Mouse (Mus musculus) kidney, postnatal 14 days (tissue): Measurements from ENCODE around the gene Cd34.

Experiments used
- DNase-seq: peaks from one replicate; pipeline ENCODE4 v3.0.0; 2022; ENCODE audit warnings: mixed read lengths

The Cd34 gene

DNA sequence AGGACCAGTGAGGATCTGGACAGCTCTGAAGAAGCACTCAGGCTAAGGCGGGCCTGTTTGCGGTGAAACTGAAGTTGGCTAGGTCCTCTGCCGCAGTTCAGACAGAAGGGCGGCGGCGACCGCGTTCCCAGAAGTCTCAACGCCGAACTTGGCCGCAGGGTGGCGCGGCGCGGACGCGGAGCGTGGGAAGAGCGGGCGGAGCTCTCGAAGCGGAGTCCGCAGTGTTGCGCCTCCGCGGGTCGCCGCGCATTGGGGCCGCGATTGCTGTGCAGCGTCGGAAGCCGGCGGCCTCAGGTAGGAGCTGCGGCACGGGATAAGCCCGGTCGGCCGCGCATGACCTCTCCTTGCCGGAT lies 37.5 kb downstream of the Cd34 start:
- DNase-seq: peak; percentile 94

DNA sequence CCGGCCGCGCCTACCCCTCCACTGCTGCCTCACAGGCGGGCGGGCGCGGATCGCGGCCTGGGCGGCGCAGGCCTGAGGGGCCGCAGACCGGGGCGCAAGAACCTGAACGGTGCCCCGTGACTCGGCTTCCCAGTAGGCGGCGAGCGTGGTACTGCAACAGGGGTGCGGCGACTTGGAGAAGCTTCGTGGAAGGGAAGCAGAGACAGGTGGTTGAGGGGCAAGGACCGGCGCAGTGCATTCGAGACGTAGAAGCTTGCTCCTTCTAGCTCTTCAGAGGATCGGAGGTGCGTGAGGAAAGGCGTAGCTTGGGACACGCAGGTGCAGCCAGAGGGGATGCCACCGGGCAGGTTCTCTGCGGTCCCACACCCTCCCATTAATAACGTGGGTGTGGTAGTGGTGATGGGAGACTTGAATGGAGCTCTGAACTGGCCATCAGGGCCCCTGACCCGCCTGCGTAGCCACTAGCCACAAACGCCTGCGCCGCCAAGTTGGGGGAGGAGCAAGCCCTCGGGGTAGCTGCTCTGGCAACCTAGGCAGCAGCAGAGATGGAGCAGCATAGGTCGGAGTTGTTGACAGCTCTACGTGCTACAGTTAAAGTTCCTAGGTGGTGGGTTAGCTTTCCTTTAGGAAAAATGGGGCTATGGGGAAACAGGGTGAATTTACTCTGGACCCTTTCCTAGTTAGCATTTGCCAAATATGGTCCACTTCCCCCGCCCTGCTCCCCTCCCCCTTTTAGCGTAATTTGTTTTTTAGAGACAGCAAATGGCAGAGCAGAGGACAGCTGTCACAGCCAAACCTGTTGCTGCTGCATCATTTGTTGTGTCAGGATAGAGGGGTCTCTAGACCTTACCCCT lies 38.1 kb downstream of the Cd34 start:
- DNase-seq: peak; percentile 90

DNA sequence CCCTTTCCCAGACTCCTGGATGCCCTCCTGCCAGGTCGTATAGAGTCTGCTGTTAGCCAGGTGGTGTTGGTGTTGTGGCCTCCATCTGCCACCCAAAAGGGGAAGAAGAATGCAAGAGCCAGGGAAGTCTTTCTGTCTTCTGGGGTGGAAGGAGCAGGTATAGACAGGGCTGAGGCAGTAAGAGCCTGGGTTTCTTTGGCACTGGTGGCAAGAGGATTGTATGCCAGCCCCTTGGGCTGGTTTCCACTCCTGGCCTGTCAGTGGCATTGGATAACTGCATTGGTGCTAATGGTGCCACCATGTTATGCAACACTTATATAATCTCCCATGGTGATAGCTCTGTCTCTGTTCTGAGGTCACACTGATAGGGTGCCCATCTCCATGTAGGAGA lies 38.7 kb downstream of the Cd34 start:
- no peak for DNase-seq

DNA sequence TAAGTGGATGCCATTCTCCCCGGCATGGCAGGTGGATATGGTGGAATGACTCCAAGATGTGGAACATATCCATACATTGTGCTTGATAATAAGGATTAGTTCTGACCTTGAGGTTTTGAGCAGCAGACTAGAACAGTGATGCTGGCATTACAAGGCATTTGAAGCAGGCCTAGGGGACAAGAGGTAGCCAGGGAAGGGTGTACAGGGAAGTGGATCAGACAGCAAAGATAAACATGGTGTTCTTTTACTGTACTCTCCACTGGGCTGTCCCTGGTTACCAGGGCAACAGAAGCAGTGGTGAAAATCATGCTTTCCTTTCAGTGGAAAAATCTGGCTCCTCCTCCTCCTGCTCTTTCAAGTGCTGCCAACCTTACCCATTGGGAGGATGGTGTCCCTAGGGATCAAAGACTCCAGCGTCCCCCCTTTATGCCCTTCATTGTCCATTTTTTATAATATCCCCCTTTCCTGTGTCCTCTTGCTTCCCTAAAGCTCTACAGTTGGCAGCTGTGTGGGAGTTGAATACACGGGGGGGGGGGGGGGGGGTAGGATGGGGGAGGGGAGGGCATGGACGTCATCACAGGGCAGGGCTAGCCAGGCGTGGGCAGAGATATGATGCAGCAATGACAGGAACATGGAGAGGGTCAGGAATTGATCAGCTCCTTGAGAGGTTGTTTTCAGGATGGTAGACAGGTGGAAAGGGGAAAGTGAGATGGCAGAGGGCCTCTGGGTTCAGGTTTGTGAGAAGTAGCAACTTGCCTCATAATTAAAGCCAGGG lies 39.5 kb downstream of the Cd34 start:
- peak; percentile 44 for DNase-seq

DNA sequence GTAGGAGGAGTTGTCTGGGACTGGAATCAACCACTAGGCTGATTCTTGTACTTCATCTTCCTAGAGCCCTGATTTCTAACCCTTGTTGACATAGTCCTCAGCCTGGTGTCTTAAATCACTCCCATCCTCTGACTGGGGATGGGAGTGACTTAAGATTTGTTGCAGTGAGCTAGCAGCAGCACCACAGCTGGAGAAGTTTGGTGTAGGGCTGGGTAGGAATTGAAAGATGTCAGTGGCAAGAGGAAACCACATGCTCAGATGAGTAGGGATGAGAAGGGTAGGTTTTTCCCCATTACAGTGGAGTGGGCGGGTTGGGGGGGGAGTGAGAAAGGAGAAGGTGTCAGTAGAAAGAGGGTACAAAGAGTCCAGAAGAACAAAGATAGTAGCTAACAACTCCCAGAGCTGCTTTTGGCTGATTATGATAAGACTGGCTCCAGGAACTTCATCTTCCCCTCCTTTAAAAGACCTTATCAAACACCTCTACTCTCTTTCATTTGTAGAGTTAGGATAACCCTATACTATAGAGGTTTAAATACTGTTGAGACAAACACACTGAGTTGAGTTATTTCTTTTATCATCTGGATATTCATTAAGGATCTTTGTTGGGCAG lies 42.3 kb downstream of the Cd34 start:
- DNase-seq: no peak

DNA sequence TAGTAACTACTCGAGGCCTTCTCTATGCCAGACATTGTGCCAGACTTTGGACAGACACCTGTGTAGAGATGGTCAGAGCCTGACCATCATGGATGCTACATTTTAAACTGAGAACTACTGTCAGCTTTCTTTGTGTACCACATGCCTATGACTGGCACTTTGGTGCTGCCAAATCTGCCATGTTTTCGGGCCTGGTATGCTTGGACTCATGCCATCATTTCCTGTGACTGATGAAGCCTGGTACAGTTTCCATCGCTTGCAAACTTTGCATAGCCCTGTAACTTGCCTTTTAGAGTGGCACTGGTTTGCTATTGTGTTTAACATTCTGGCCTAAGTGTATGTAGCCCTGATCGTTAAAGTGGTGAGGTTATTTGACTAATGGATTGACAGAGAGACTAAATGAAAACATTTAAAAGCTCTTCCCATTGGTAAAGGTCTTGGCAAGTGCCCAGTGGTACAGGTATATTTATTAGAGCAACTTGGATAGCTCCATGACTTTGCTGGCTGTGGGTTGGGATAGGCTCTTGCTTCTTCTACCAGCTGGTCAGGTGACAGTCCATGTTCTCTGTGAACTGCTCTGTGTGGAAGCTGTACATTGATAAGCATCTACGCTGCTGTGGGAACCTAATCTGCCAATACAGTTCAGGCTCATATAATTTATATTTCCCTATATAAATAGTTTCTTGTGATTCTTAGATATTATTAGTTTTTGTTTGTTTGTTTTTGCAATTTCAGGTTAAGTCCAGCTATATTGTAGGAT lies 44.5 kb downstream of the Cd34 start:
- DNase-seq: no peak

DNA sequence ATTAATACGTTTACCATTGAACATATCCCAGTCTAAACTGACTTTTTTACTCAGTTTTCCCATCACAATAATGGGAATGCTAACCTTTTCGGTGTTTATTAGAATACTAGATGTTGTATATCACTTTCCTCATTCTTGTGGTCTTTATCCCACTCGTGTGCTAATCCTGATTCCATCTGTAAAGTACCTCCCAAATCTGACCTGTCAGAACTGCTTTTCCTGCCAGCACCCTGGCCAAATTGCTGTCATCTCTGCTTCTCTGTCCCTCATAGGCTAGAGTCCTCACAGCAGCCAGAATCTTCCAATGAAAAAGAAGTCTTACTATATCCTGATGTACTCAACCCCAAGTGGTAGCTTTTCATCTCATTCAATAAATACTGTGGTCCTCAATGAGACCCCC lies 46.3 kb downstream of the Cd34 start:
- no peak for DNase-seq

DNA sequence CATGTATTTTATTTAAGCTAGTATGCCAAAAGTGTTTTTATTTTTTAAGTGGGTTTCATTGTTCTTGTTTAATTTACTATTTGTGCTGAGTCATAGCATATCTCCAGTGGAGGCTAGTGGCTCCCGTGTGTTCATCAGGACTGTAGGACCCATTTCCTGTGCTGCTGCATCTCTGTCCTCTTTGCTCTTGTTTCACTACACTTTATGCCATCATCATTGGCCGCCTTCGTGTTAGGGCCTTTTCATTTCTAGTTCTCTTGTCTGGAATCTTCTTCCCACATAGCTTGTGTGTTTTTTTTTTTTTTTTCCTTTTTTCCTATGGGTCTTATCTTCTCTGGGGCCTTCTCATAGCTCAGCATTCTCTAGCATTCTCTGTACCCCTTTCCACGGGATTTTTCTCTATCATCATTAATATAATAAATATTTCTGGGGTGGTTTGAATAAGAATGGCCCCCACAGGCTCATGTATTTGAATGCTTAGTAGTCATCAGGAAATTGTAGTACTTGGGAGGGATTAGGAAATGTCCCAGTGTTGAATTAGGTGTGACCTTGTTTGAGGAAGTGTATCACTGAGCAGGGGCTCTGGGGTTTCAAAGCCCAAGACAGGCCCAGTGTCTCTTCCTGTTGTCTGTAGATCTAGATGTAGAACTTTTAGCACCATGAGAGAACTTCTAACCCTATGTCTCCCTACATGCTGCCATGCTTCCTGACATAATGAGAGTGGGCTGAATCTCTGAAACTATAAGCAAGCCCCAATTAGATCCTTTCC lies 47.0 kb downstream of the Cd34 start:
- no peak for DNase-seq

DNA sequence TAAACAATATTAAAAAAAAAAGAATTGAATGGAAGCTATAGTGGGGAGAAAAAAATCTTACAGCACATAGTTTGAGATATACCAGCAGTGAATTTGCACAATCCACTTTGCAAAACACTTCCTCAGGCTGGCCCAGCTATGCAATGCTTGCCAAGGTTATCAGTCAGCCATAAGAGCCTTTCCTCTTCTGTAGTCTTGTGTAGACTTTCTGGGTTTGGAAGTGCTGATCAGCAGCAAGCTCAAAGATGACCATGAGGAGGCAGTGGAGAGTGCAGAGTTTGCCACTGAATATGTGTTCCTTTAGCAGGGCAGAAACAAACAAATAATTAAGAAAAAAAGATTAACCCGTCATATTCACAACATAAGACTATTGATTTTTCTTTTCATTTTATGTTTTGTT lies 50.4 kb downstream of the Cd34 start:
- no peak for DNase-seq

DNA sequence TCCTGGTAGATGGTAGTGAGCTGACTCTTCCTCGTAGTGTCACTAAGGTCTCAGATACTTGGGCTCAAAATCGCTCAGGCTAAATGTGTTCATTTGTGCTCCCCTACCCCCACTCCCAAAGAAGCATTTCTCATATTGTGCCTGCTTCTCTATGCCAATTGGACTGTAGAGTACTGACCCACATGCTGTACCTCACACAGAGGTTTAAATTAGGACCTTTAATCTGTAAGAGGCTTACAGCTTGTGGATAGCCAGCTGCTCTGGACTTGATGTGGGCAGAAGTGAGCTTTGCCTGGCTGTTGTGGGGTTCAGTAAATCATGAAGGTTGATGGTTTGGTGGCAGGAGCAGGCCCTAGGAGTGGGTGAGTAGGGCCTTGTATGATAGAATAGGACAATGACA lies 52.4 kb downstream of the Cd34 start:
- DNase-seq: no peak

DNA sequence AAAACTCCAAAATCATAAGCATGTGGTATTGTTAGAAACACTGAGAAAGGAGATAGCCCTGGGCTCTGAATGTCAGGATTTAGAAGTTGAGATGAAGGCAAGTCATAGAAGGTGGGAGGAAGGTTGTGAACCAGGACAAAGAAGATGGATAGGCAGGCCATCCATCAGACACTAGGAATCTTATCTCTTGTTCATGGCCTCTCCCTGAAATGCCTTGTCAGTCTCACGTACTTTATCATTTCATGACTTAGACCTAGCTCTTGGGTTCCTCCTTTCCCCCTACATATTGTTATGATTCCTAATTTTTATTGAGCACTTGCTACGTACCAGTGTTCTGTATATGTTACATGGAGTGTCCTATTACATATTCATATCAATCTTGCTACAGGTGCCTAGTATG lies 53.0 kb downstream of the Cd34 start:
- DNase-seq: no peak

DNA sequence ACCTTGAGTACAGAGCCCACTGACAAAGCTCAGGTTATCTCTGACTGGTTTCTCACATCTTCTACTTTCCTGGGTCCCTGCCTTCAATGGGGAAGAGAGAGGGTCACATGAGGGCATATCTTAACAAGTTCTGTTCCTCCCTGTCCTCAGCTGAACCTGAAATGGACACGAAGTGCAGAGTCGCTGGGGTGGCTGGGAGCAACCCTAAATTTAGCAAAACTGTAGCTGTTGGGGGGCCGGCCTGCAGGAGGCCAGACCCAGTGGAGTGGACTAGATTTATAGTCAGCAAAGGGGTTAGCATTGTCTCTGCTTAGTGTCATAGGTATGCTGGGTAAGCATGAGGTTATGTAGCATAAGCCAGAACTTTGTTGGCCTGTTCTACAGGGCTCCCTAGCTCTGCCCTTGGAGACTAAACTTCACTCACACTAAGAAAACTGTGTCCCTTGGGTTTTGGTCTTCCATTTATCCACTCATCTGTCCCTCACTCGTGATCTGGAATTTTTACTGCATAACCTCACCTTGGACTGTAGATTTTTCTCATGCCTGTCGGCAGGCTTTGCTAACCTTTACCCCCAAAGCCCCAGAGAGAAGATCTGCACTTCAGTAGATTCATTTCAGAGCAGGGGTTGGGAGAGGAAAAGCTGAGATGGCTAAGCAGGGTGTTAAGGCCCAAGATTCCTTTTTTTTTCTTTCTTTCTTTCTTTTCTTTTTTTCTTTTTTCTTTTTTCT lies 54.1 kb downstream of the Cd34 start:
- DNase-seq: no peak

DNA sequence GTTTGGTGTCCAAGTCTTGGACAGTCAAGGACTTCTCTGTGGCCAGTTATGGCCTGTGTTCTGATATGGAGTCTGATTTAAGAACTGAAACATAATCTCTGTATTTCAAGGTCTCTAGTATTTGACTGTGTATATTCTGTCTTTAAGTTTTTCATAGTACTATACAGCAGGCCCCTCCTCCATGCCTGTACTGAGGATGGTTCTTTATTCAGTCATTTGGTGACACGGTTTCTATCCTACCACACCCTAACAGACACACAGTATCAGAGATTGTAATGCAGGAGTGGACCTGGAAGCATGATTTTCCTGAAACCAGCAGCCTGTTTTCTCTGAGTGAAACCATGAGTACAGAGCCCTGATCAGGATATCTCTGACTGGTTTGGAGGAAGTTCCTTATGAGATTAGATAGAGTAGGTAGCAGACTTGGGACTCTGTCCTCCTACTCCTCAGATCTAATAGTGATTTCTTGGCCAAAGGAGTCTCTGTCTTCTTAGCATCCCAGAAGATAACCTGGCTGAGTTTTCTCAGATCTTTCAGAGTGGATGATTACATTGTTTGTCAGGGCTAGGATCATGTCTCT lies 54.9 kb downstream of the Cd34 start:
- DNase-seq: no peak

DNA sequence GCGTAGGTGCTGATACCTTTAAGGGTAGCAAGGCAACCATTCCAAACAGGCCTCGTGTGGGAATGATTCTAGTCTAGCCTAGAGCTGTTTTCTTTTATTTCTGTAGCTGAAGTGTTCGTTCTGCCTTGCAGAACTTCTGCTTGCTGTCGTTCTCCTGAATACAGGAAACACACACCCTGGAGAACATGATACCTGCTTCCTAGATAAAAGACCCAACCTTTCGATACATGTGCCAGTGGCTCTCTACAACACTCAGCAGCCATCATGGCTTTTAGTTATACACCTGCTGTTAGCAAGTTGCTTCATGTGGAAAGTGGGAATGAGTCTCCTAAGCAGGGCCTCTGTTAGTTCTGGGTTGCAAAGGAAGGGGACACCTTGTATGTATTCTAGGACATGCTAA lies 55.6 kb downstream of the Cd34 start:
- no peak for DNase-seq

DNA sequence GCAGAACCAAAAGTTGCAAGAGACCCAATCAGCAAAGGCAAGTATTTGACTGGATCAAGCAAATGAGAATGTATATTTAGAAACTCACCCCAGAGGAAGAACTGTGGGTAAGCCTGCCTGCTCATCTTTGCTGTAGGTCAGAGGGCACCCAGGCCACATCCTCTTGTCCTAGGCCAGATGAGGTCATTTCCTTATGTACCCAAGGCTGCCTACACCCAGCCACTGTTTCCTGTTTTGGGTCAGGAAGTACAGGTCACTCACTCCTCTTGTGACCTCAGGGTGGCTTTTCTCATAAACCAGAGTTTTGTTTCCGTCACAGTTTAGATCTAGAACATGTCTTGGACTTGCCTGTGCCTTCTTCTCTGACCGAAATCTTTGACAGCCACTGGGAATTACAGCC lies 56.6 kb downstream of the Cd34 start:
- peak; percentile 78 for DNase-seq

DNA sequence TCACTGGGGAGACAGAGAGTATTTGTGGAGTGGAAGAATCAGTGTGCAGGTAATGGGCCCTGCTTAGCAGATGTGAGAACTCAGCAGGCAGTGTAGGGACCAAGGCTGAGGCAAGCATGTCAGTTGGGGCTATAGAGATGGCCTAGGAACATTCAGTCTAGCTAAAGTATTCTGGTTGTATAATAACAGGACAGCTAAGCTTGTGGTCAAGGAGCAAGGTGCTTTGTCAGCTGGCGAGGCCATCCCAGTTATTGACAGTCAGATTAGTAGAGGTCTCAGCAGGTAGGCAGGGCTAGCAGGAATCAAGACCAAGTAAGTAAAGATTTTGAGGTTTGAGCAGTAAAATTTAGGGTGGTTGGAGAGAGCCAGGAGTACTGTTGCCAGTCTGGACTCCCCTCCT lies 59.8 kb downstream of the Cd34 start:
- DNase-seq: peak; percentile 51

DNA sequence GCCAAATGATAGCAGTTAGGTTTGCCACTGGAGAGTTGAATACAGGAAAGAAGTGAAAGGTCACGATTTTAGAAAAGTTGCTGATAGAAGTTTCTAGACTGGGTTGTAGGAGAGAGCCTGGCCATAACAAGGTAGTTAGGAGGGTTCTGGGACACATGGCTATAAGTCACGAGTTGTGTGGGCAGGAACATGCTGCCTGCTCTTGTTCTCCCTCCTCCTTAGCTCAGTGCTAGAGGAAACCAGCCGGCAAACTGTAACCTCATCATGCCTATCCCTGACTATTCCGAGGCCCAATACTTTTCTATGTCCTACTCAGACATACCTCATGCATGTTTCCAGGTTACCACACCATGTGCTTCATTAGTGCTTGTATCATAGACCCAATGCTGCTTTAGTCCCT lies 64.7 kb downstream of the Cd34 start:
- no peak for DNase-seq

DNA sequence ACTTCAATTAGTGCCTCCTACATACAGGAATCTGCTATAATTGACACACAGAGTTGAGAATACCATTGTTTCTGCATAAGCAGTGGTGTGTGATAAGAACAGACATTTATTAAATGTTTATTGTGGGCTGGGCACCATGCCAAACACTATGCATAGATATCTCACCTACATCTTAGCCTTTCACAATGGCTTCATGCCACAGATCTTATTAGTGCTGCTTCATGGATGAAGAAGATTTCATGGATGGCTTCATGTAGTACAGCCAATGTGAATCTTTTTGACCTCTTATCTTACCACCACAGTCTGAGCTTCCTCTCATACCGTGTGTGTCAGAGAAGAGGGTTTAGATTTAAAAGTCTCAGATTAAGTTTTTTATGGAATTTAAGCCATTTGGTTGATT lies 65.6 kb downstream of the Cd34 start:
- no peak for DNase-seq

DNA sequence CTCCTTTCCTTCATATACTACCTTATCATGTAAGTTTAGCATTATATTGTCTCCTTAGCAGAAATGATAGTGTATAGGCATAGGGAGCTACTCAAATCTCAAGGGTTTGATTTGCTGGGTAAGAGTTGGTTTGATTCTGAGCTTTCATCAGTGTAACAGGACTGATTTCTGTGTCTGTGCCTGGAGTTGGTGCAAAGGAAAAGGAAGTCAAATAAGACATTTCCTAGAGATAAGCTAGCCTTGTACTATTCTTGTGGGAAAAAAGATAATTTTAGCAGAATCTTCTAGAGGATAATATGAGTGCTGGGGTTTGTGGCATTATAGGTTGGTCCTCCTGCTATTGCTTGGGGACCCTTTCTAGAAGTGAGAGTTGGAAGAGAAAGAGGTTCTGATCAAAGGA lies 67.6 kb downstream of the Cd34 start:
- no peak for DNase-seq
